Mouse (Mus musculus): Measurements from ENCODE around the gene Mamstr. TPM values are rescaled to one million over a fixed set of nuclear protein-coding genes. Genes with fewer than 3 reads are reported as not detected.

The Mamstr gene
- polyA plus RNA-seq, 1 experiment from 2014 or later, result 8.1 TPM

- no peak for TF ChIP-seq CTCF (IDR thresholded peaks at IDR 0.05; ENCODE audit: low read depth)
- Histone ChIP-seq H3K4me2 (peak overlapping the region; percentile 62), H3K4me1 (ENCODE audit: insufficient read depth) (peaks cover 34% of the 10 kb centered on the region), H3K4me3 (ENCODE audit: low read depth, low read length) (peak overlapping the region; percentile 31; the same call in 1 of the 2 replicates), H3K9ac (no peak overlapping the region), H3K27ac (ENCODE audit: low read depth) (no peak overlapping the region), H3K9me3 (ENCODE audit: low read depth, low read length) (no peaks in the 10 kb centered on the region), H3K27me3 (ENCODE audit: insufficient read depth, low read length) (no peaks in the 10 kb centered on the region), H3K36me3 (ENCODE audit: insufficient read depth) (peaks cover 14% of the 10 kb centered on the region; the same call in 1 of the 2 replicates)
- 91% methylated on average over 6 of the region's 6 CpGs for WGBS
- ATAC-seq (ENCODE audit: insufficient read depth), result no peak
- no peak for DNase-seq
Measured at GRCm38 (mm10) chr7:45637710-45638109, 2.1 kb upstream of the Mamstr start.

GRCm38 (mm10) chr7:45638623-45639401 is 965 bp upstream of the Mamstr start:
- Histone ChIP-seq H3K4me1 (ENCODE audit: insufficient read depth) (peaks cover 36% of the 10 kb centered on the region), H3K36me3 (ENCODE audit: insufficient read depth) (peaks cover 14% of the 10 kb centered on the region; the same call in 1 of the 2 replicates), H3K9ac (no peak overlapping the region), H3K4me3 (ENCODE audit: low read depth, low read length) (peak overlapping the region; percentile 31), H3K27me3 (ENCODE audit: insufficient read depth, low read length) (no peaks in the 10 kb centered on the region), H3K4me2 (peak overlapping the region; percentile 62), H3K27ac (ENCODE audit: low read depth) (no peak overlapping the region), H3K9me3 (ENCODE audit: low read depth, low read length) (no peaks in the 10 kb centered on the region)
- WGBS, result 20% methylated on average over 29 of the region's 29 CpGs
- no peak for TF ChIP-seq CTCF (IDR thresholded peaks at IDR 0.05; ENCODE audit: low read depth)
- ATAC-seq (ENCODE audit: insufficient read depth), result peak; percentile 82
- DNase-seq, result peak; percentile 99

GRCm38 (mm10) chr7:45640191-45640957 is 597 bp downstream of the Mamstr start:
- DNase-seq, result no peak
- TF ChIP-seq CTCF (IDR thresholded peaks at IDR 0.05; ENCODE audit: low read depth), result no peak
- Histone ChIP-seq H3K4me1 (ENCODE audit: insufficient read depth) (peaks cover 36% of the 10 kb centered on the region), H3K27me3 (ENCODE audit: insufficient read depth, low read length) (no peaks in the 10 kb centered on the region), H3K4me2 (no peak overlapping the region), H3K27ac (ENCODE audit: low read depth) (peak overlapping the region; percentile 12; the same call in 1 of the 2 replicates), H3K36me3 (ENCODE audit: insufficient read depth) (peaks cover 14% of the 10 kb centered on the region; the same call in 1 of the 2 replicates), H3K9ac (no peak overlapping the region), H3K9me3 (ENCODE audit: low read depth, low read length) (no peaks in the 10 kb centered on the region), H3K4me3 (ENCODE audit: low read depth, low read length) (no peak overlapping the region)
- WGBS, result 73% methylated on average over 19 of the region's 19 CpGs
- ATAC-seq (ENCODE audit: insufficient read depth), result no peak

- H3K4me3 ChIP-seq (ENCODE audit: low read depth, low read length), result peak overlapping the region; percentile 43
- peaks cover 28% of the 10 kb centered on the region for H3K4me1 ChIP-seq (ENCODE audit: insufficient read depth)
- TF ChIP-seq CTCF (IDR thresholded peaks at IDR 0.05; ENCODE audit: low read depth), result no peak
- H3K4me2 ChIP-seq, result peak overlapping the region; percentile 70
- no peaks in the 10 kb centered on the region for H3K9me3 ChIP-seq (ENCODE audit: low read depth, low read length)
- DNase-seq (peak; percentile 73), ATAC-seq (ENCODE audit: insufficient read depth) (no peak; the same call in 1 of the 2 replicates)
- H3K36me3 ChIP-seq (ENCODE audit: insufficient read depth), result peaks cover 10% of the 10 kb centered on the region; the same call in 1 of the 2 replicates
- peak overlapping the region; percentile 40 for H3K9ac ChIP-seq
- WGBS, result 36% methylated on average over 16 of the region's 17 CpGs
- H3K27me3 ChIP-seq (ENCODE audit: insufficient read depth, low read length), result no peaks in the 10 kb centered on the region
- peak overlapping the region; percentile 67; the same call in 1 of the 2 replicates for H3K27ac ChIP-seq (ENCODE audit: low read depth)
Measured at GRCm38 (mm10) chr7:45641391-45642040, 1.7 kb downstream of the Mamstr start.

GRCm38 (mm10) chr7:45642083-45642482 is 2.3 kb downstream of the Mamstr start:
- peak overlapping the region; percentile 40 for H3K9ac ChIP-seq
- peak overlapping the region; percentile 70 for H3K4me2 ChIP-seq
- H3K4me3 ChIP-seq (ENCODE audit: low read depth, low read length), result peak overlapping the region; percentile 43
- ATAC-seq (ENCODE audit: insufficient read depth), result no peak
- no peak for TF ChIP-seq CTCF (IDR thresholded peaks at IDR 0.05; ENCODE audit: low read depth)
- H3K27ac ChIP-seq (ENCODE audit: low read depth), result peak overlapping the region; percentile 67; the same call in 1 of the 2 replicates
- 0 out of 2 replicates have a peak, but pooled peaks cover 4% of the 10 kb centered on the region for H3K36me3 ChIP-seq (ENCODE audit: insufficient read depth)
- H3K27me3 ChIP-seq (ENCODE audit: insufficient read depth, low read length), result no peaks in the 10 kb centered on the region
- H3K4me1 ChIP-seq (ENCODE audit: insufficient read depth), result peaks cover 27% of the 10 kb centered on the region
- DNase-seq, result no peak
- WGBS, result 60% methylated on average over 5 of the region's 5 CpGs
- H3K9me3 ChIP-seq (ENCODE audit: low read depth, low read length), result no peaks in the 10 kb centered on the region

GRCm38 (mm10) chr7:45642503-45643255 is 2.9 kb downstream of the Mamstr start:
- peak overlapping the region; percentile 43 for H3K4me3 ChIP-seq (ENCODE audit: low read depth, low read length)
- H3K9ac ChIP-seq, result peak overlapping the region; percentile 63
- H3K36me3 ChIP-seq (ENCODE audit: insufficient read depth), result 0 out of 2 replicates have a peak, but pooled peaks cover under 1% of the 10 kb centered on the region
- TF ChIP-seq CTCF (IDR thresholded peaks at IDR 0.05; ENCODE audit: low read depth), result no peak
- H3K9me3 ChIP-seq (ENCODE audit: low read depth, low read length), result no peaks in the 10 kb centered on the region
- H3K4me2 ChIP-seq, result peak overlapping the region; percentile 70
- peaks cover 27% of the 10 kb centered on the region for H3K4me1 ChIP-seq (ENCODE audit: insufficient read depth)
- WGBS, result 25% methylated on average over 16 of the region's 16 CpGs
- peak overlapping the region; percentile 89 for H3K27ac ChIP-seq (ENCODE audit: low read depth)
- H3K27me3 ChIP-seq (ENCODE audit: insufficient read depth, low read length), result no peaks in the 10 kb centered on the region
- ATAC-seq (ENCODE audit: insufficient read depth), result no peak
- no peak for DNase-seq

Data from lung, embryonic 14.5 days (tissue).